Mouse (Mus musculus): ENCODE results near the gene Cdkl2. TPM values are rescaled to one million over a fixed set of nuclear protein-coding genes. Genes with fewer than 3 reads are reported as not detected.
A peak's percentile ranks its signal among the peaks of the same experiment; 100 is the strongest.

The Cdkl2 gene
- polyA plus RNA-seq, 1 experiment: 2.8 TPM

DNA sequence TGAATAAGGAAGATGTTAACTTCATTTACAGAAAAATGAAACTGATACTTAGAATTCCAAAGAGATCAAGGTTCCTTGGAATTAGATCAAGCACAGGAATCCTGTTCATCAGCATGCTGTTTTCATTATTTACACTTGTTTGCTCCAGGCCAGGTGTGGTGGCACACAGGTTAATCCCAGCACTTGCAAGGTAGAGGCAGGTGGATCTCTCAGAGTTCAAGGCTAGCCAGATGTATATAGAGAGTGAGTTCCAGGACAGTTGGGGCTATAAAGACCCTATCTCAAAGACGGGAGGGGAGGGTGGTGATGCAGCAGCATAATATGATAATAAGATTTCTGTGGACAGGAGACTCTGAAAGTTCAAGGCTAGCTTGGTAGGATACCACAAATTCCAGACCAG is 36.7 kb upstream of the Cdkl2 start:
- no peak for DNase-seq
- Histone ChIP-seq H3K27me3 (replicated peaks; ENCODE audit: control insufficient read depth, insufficient read depth, low read length) (no peaks in the 10 kb centered on the region), H3K36me3 (ENCODE audit: control insufficient read depth, insufficient read depth, low read length) (no peaks in the 10 kb centered on the region), H3K4me1 (ENCODE audit: control insufficient read depth, insufficient read depth, low read length) (peaks cover 13% of the 10 kb centered on the region), H3K27ac (ENCODE audit: insufficient read depth, low read depth, low read length) (no peak overlapping the region), H3K4me3 (ENCODE audit: insufficient read depth, low read depth, low read length) (no peak overlapping the region)
- 65% methylated on average over 1 of the region's 1 CpGs for WGBS
- TF ChIP-seq POLR2A (IDR thresholded peaks at IDR 0.05; ENCODE audit: low read depth, low read length) (no peak), CTCF (conservative IDR thresholded peaks at IDR 0.05; ENCODE audit: insufficient read depth, insufficient read length, low read depth, low read length) (no peak)

DNA sequence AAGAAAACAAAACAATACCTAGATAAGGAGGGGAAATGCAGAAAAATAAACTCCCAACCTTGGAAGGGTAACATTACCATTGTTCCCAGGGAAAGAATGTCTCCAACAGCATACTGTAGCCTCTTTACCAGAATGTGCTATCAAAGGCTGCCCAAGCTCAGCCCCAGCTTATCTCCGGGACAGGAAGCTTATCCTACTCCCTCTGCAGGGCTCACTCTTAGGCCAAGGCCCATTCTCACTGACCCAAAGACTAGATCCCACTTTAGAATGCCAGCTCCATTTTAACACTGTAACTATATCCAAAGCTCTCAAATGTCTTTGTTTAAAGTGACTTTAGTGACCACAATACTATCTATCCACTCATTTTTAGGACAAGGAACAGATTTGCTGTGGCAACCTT is 35.6 kb upstream of the Cdkl2 start:
- WGBS: 55% methylated on average over 1 of the region's 1 CpGs
- no peak overlapping the region for H3K4me3 ChIP-seq (ENCODE audit: insufficient read depth, low read depth, low read length)
- no peak for TF ChIP-seq CTCF (conservative IDR thresholded peaks at IDR 0.05; ENCODE audit: insufficient read depth, insufficient read length, low read depth, low read length)
- TF ChIP-seq POLR2A (IDR thresholded peaks at IDR 0.05; ENCODE audit: low read depth, low read length): no peak
- peaks cover 13% of the 10 kb centered on the region for H3K4me1 ChIP-seq (ENCODE audit: control insufficient read depth, insufficient read depth, low read length)
- DNase-seq: no peak
- H3K27ac ChIP-seq (ENCODE audit: insufficient read depth, low read depth, low read length): no peak overlapping the region
- H3K27me3 ChIP-seq (replicated peaks; ENCODE audit: control insufficient read depth, insufficient read depth, low read length): no peaks in the 10 kb centered on the region
- no peaks in the 10 kb centered on the region for H3K36me3 ChIP-seq (ENCODE audit: control insufficient read depth, insufficient read depth, low read length)

DNA sequence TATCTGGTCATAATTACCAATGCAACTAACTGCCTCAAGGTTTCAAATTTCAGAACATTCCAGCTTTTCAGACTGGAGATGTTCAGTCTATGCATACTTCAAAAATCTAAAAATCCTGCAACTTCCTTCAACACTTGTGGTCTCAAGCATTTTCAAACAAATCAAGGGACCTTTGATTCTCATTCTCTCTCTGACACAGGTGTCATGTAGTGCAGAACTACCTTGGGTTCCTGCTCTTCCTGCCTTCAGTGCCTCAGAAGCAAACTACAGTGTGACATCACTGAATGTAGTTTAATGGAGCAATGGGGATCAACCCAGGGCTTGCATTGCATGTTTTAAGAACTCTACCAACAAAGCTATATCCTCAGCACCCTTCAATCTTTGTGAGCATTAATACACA is 35.1 kb upstream of the Cdkl2 start:
- Histone ChIP-seq H3K27ac (ENCODE audit: insufficient read depth, low read depth, low read length) (no peak overlapping the region), H3K4me1 (ENCODE audit: control insufficient read depth, insufficient read depth, low read length) (peaks cover 13% of the 10 kb centered on the region), H3K27me3 (replicated peaks; ENCODE audit: control insufficient read depth, insufficient read depth, low read length) (no peaks in the 10 kb centered on the region), H3K4me3 (ENCODE audit: insufficient read depth, low read depth, low read length) (no peak overlapping the region), H3K36me3 (ENCODE audit: control insufficient read depth, insufficient read depth, low read length) (no peaks in the 10 kb centered on the region)
- DNase-seq: no peak
- TF ChIP-seq CTCF (conservative IDR thresholded peaks at IDR 0.05; ENCODE audit: insufficient read depth, insufficient read length, low read depth, low read length) (no peak), POLR2A (IDR thresholded peaks at IDR 0.05; ENCODE audit: low read depth, low read length) (no peak)

DNA sequence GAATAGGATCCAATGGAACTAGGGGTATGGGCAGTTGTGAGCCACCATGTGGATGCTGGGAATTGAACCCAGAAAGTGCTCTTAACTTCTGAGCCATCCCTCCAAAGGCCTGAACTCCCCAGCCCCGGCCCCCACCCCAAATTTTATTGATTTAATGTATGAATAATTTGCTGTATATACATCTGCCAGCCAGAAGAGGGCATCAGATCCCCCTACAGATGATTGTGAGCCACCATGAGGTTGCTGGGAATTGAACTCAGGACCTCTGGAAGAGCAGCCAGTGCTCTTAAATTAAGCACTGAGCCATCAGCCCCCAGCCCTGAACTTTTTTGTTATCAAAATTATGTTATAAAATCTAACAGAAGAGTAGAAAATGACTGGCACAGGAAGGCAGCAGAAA is 32.6 kb upstream of the Cdkl2 start:
- no peaks in the 10 kb centered on the region for H3K36me3 ChIP-seq (ENCODE audit: control insufficient read depth, insufficient read depth, low read length)
- peaks cover 3% of the 10 kb centered on the region for H3K4me1 ChIP-seq (ENCODE audit: control insufficient read depth, insufficient read depth, low read length)
- H3K4me3 ChIP-seq (ENCODE audit: insufficient read depth, low read depth, low read length): no peak overlapping the region
- WGBS: 78% methylated on average over 1 of the region's 1 CpGs
- TF ChIP-seq CTCF (conservative IDR thresholded peaks at IDR 0.05; ENCODE audit: insufficient read depth, insufficient read length, low read depth, low read length) (0 out of 2 replicates have a peak, but pooled peaks have one; percentile 10), POLR2A (IDR thresholded peaks at IDR 0.05; ENCODE audit: low read depth, low read length) (no peak)
- H3K27ac ChIP-seq (ENCODE audit: insufficient read depth, low read depth, low read length): no peak overlapping the region
- DNase-seq: no peak
- no peaks in the 10 kb centered on the region for H3K27me3 ChIP-seq (replicated peaks; ENCODE audit: control insufficient read depth, insufficient read depth, low read length)

DNA sequence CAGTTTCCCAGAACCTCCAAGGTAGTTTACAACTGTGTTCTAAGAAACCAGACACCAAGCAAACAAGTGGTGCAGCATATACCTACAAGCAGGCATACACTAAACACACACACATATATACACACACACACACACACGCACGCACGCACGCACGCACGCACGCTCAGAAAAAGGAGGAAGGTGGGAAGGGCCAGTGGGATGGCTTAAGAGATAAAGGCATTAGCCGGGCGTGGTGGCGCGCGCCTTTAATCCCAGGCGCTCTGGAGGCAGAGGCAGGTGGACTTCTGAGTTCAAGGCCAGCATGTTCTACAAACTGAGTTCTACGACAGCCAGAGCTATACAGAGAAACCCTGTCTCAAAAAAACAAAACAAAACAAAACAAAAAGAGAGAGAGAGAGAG is 30.4 kb upstream of the Cdkl2 start:
- no peak overlapping the region for H3K27ac ChIP-seq (ENCODE audit: insufficient read depth, low read depth, low read length)
- no peak for DNase-seq
- H3K36me3 ChIP-seq (ENCODE audit: control insufficient read depth, insufficient read depth, low read length): no peaks in the 10 kb centered on the region
- H3K27me3 ChIP-seq (replicated peaks; ENCODE audit: control insufficient read depth, insufficient read depth, low read length): no peaks in the 10 kb centered on the region
- H3K4me1 ChIP-seq (ENCODE audit: control insufficient read depth, insufficient read depth, low read length): no peaks in the 10 kb centered on the region
- H3K4me3 ChIP-seq (ENCODE audit: insufficient read depth, low read depth, low read length): no peak overlapping the region
- 92% methylated on average over 14 of the region's 14 CpGs for WGBS
- TF ChIP-seq POLR2A (IDR thresholded peaks at IDR 0.05; ENCODE audit: low read depth, low read length) (no peak), CTCF (conservative IDR thresholded peaks at IDR 0.05; ENCODE audit: insufficient read depth, insufficient read length, low read depth, low read length) (no peak)

DNA sequence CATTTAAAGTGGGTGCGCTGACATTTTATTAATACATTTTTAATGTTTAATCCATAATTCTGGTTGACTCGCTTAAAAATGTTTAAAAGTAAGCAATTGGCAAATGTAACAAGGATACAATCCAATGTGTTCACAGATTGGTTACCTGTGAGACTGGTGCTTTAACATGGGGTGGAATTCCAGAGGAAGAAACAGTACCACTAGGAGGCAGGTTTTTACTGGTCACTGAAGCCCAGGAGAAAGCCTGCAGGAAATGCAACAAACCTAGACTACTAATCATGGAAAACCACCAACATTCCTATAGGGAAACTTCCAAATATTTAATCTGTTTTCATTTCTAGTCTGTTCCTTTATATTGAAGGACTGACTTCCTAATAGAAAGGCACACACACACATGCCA is 19.5 kb upstream of the Cdkl2 start:
- 96% methylated on average over 2 of the region's 2 CpGs for WGBS

DNA sequence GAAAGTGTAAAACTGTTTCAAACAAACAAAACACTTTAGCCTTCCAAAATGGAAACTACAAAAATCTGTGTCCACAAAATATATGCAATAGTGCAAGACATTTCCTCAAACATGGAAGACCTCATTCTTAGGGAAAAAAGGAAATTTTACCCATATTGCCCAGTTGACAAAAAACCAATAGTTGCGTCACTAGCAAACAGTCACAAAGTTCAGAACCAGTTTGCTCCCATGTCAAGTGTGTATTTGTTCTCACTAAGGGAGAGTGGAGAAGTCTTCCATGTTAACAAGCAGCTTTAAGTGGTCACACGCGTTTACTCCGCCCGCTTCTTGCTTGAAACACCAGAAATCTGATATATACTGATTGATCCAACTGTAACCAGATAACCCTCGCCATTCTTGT is 9.2 kb upstream of the Cdkl2 start:
- 92% methylated on average over 6 of the region's 6 CpGs for WGBS
- Histone ChIP-seq H3K27me3 (replicated peaks; ENCODE audit: control insufficient read depth, insufficient read depth, low read length) (no peaks in the 10 kb centered on the region), H3K36me3 (ENCODE audit: control insufficient read depth, insufficient read depth, low read length) (peaks cover 3% of the 10 kb centered on the region), H3K27ac (ENCODE audit: insufficient read depth, low read depth, low read length) (no peak overlapping the region), H3K4me3 (ENCODE audit: insufficient read depth, low read depth, low read length) (no peak overlapping the region), H3K4me1 (ENCODE audit: control insufficient read depth, insufficient read depth, low read length) (no peaks in the 10 kb centered on the region)
- DNase-seq: no peak
- TF ChIP-seq CTCF (conservative IDR thresholded peaks at IDR 0.05; ENCODE audit: insufficient read depth, insufficient read length, low read depth, low read length): no peak
- no peak for TF ChIP-seq POLR2A (IDR thresholded peaks at IDR 0.05; ENCODE audit: low read depth, low read length)

More for the DNA sequence above, 19.5 kb upstream of the Cdkl2 start:
- no peak for DNase-seq
- no peak for TF ChIP-seq CTCF (conservative IDR thresholded peaks at IDR 0.05; ENCODE audit: insufficient read depth, insufficient read length, low read depth, low read length)
- Histone ChIP-seq H3K4me1 (ENCODE audit: control insufficient read depth, insufficient read depth, low read length) (no peaks in the 10 kb centered on the region), H3K27me3 (replicated peaks; ENCODE audit: control insufficient read depth, insufficient read depth, low read length) (no peaks in the 10 kb centered on the region), H3K27ac (ENCODE audit: insufficient read depth, low read depth, low read length) (no peak overlapping the region), H3K4me3 (ENCODE audit: insufficient read depth, low read depth, low read length) (no peak overlapping the region), H3K36me3 (ENCODE audit: control insufficient read depth, insufficient read depth, low read length) (peaks cover 4% of the 10 kb centered on the region; the same call in 1 of the 2 replicates)

DNA sequence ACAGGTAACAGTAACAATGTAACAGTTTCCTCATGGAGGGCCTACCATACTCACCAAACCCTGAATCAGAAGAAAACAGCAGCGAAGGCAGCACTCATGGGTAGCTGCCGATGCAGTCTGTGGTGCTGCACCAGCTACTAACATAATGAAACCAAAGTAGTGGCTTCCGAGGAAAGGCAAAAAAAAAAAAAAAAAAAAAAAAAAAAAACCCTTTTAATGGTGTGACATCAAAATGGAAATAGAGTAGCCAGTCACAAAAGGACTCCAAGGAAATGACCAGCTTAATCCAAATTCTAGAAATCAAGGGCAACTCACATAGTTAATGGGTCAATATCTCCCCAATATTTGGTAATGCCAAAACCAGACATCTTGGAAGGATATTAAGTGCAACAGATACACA is 6.7 kb upstream of the Cdkl2 start:
- Histone ChIP-seq H3K36me3 (ENCODE audit: control insufficient read depth, insufficient read depth, low read length) (no peaks in the 10 kb centered on the region; the same call in 1 of the 2 replicates), H3K27ac (ENCODE audit: insufficient read depth, low read depth, low read length) (no peak overlapping the region), H3K4me1 (ENCODE audit: control insufficient read depth, insufficient read depth, low read length) (no peaks in the 10 kb centered on the region), H3K4me3 (ENCODE audit: insufficient read depth, low read depth, low read length) (no peak overlapping the region), H3K27me3 (replicated peaks; ENCODE audit: control insufficient read depth, insufficient read depth, low read length) (no peaks in the 10 kb centered on the region)
- no peak for DNase-seq
- TF ChIP-seq CTCF (conservative IDR thresholded peaks at IDR 0.05; ENCODE audit: insufficient read depth, insufficient read length, low read depth, low read length) (no peak), POLR2A (IDR thresholded peaks at IDR 0.05; ENCODE audit: low read depth, low read length) (no peak)
- 83% methylated on average over 3 of the region's 3 CpGs for WGBS

All from kidney, adult 2 months (tissue).